Mouse (Mus musculus): ENCODE results near the gene Ube2l3. TPM values are rescaled to one million over a fixed set of nuclear protein-coding genes. Genes with fewer than 3 reads are reported as not detected.

Ube2l3 gene
- polyA plus RNA-seq, 1 experiment, result 73.6 TPM

DNA sequence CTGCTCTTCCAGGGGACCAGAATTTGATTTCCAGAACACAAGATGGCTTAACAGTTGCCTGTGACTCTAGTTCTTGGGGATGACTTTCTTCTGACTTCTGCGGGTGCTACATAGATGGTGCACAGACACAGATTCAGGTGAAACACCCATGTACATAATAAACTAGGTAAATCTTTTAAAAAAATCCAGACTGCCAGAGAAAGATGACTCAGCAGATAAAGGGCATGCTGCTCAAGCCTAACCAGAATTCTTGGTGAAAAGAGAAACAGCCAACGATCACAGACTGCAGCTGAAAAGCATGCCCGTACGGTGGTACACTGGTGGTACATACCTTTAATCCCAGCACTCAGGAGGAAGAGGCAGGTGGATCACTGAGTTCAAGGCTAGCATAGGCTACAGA lies 8.6 kb downstream of the Ube2l3 start:
- no peaks in the 10 kb centered on the region; the same call in 1 of the 2 replicates for H3K4me1 ChIP-seq (ENCODE audit: control insufficient read depth, insufficient read depth, low read length)
- TF ChIP-seq CTCF (conservative IDR thresholded peaks at IDR 0.05; ENCODE audit: insufficient read depth, insufficient read length, low read depth, low read length) (no peak), POLR2A (IDR thresholded peaks at IDR 0.05; ENCODE audit: low read depth, low read length) (no peak)
- no peak overlapping the region for H3K4me3 ChIP-seq (ENCODE audit: insufficient read depth, low read depth, low read length)
- no peak for DNase-seq
- no peaks in the 10 kb centered on the region for H3K27me3 ChIP-seq (replicated peaks; ENCODE audit: control insufficient read depth, insufficient read depth, low read length)
- 66% methylated on average over 4 of the region's 4 CpGs for WGBS
- no peak overlapping the region for H3K27ac ChIP-seq (ENCODE audit: insufficient read depth, low read depth, low read length)
- H3K36me3 ChIP-seq (ENCODE audit: control insufficient read depth, insufficient read depth, low read length), result no peaks in the 10 kb centered on the region

DNA sequence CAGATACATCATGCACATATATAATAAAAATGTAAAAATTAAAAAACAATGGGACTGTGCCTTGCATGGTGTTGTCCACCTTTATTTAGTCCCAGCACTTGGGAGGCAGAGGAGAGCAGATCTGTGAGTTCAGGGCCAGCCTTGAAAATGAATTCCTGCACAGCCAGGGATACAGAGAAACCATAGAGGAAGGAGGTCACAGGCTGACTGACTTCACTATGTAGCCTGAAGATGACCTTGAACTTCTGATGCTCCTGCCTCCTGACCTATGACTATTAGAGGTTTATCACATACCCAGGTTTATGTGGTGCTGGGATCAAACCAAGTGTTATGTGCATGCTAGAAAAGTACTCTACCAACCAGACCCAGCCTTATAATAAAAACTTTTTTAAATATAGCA lies 17.0 kb downstream of the Ube2l3 start:
- H3K4me3 ChIP-seq (ENCODE audit: insufficient read depth, low read depth, low read length), result no peak overlapping the region
- no peak for DNase-seq
- TF ChIP-seq CTCF (conservative IDR thresholded peaks at IDR 0.05; ENCODE audit: insufficient read depth, insufficient read length, low read depth, low read length), result no peak
- TF ChIP-seq POLR2A (IDR thresholded peaks at IDR 0.05; ENCODE audit: low read depth, low read length), result no peak
- no peak overlapping the region for H3K27ac ChIP-seq (ENCODE audit: insufficient read depth, low read depth, low read length)
- no peaks in the 10 kb centered on the region for H3K36me3 ChIP-seq (ENCODE audit: control insufficient read depth, insufficient read depth, low read length)
- no peaks in the 10 kb centered on the region for H3K27me3 ChIP-seq (replicated peaks; ENCODE audit: control insufficient read depth, insufficient read depth, low read length)
- peaks cover 4% of the 10 kb centered on the region; the same call in 1 of the 2 replicates for H3K4me1 ChIP-seq (ENCODE audit: control insufficient read depth, insufficient read depth, low read length)

DNA sequence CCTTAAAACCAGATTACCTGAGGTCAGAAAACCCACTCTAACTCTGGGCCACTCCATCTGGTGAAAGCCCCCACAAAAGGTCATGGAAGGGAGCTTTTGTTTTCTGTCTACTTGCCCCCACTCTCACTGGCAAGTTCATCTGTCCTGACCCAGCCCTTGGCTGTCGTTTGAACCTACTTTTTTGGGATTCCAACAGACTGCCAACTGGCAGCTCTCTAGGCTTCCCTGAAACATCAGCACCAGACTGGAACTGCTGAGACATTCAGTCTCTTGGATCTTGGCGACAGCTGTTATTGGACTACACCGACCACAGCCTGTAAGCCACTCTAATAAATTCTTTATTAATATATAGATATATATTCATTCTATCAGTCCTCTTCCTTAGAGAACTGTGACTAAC lies 19.4 kb downstream of the Ube2l3 start:
- Histone ChIP-seq H3K27me3 (replicated peaks; ENCODE audit: control insufficient read depth, insufficient read depth, low read length) (no peaks in the 10 kb centered on the region), H3K27ac (ENCODE audit: insufficient read depth, low read depth, low read length) (no peak overlapping the region), H3K4me3 (ENCODE audit: insufficient read depth, low read depth, low read length) (no peak overlapping the region), H3K36me3 (ENCODE audit: control insufficient read depth, insufficient read depth, low read length) (no peaks in the 10 kb centered on the region), H3K4me1 (ENCODE audit: control insufficient read depth, insufficient read depth, low read length) (peaks cover 4% of the 10 kb centered on the region; the same call in 1 of the 2 replicates)
- no peak for DNase-seq
- TF ChIP-seq CTCF (conservative IDR thresholded peaks at IDR 0.05; ENCODE audit: insufficient read depth, insufficient read length, low read depth, low read length), result no peak
- TF ChIP-seq POLR2A (IDR thresholded peaks at IDR 0.05; ENCODE audit: low read depth, low read length), result no peak
- 59% methylated on average over 3 of the region's 3 CpGs for WGBS

DNA sequence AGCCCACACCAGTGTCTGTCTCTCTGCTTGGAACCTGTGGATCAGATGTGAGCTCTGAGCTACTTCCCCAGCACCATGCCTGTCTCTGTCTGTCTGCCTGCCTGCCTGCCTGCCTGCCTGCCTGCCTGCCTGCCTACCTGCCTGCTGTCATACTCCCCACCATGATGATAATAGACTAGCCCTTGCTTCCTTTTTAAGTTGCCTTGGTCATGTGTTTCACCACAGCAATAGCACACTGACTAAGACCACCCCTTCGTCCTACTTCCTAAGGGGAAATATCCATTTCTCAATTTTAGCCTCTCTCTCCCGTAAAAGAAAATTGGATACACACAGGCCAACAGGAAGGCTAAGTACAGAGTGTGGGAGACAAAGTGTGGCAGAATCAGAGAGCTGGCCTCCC lies 20.3 kb downstream of the Ube2l3 start:
- TF ChIP-seq CTCF (conservative IDR thresholded peaks at IDR 0.05; ENCODE audit: insufficient read depth, insufficient read length, low read depth, low read length) (no peak), POLR2A (IDR thresholded peaks at IDR 0.05; ENCODE audit: low read depth, low read length) (no peak)
- Histone ChIP-seq H3K4me1 (ENCODE audit: control insufficient read depth, insufficient read depth, low read length) (peaks cover 4% of the 10 kb centered on the region; the same call in 1 of the 2 replicates), H3K27me3 (replicated peaks; ENCODE audit: control insufficient read depth, insufficient read depth, low read length) (no peaks in the 10 kb centered on the region), H3K27ac (ENCODE audit: insufficient read depth, low read depth, low read length) (no peak overlapping the region), H3K36me3 (ENCODE audit: control insufficient read depth, insufficient read depth, low read length) (no peaks in the 10 kb centered on the region), H3K4me3 (ENCODE audit: insufficient read depth, low read depth, low read length) (no peak overlapping the region)
- WGBS, result 57% methylated on average over 2 of the region's 2 CpGs
- no peak for DNase-seq

DNA sequence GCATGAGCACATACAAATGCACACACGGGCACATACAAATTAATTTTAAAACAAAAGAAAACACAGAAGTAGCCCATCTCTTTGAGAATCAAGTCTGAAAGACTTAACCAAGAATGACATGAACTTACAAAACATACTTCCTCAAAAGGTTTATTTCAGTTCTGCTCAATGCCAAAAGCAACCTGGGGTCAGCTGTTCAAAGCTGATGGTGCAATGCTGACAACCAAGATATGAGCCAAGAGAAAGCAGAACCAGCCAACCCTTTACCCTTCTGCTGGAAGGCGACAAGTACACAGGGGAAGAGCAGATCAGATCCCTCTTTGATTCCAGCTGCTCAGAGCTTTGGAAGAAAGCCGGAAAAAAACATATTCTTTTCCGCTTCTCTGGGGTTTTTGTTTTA lies 21.1 kb downstream of the Ube2l3 start:
- Histone ChIP-seq H3K4me1 (ENCODE audit: control insufficient read depth, insufficient read depth, low read length) (peaks cover 4% of the 10 kb centered on the region; the same call in 1 of the 2 replicates), H3K27me3 (replicated peaks; ENCODE audit: control insufficient read depth, insufficient read depth, low read length) (no peaks in the 10 kb centered on the region), H3K36me3 (ENCODE audit: control insufficient read depth, insufficient read depth, low read length) (no peaks in the 10 kb centered on the region), H3K27ac (ENCODE audit: insufficient read depth, low read depth, low read length) (no peak overlapping the region), H3K4me3 (ENCODE audit: insufficient read depth, low read depth, low read length) (no peak overlapping the region)
- 77% methylated on average over 4 of the region's 4 CpGs for WGBS
- DNase-seq, result peak; percentile 28
- TF ChIP-seq CTCF (conservative IDR thresholded peaks at IDR 0.05; ENCODE audit: insufficient read depth, insufficient read length, low read depth, low read length), result no peak

DNA sequence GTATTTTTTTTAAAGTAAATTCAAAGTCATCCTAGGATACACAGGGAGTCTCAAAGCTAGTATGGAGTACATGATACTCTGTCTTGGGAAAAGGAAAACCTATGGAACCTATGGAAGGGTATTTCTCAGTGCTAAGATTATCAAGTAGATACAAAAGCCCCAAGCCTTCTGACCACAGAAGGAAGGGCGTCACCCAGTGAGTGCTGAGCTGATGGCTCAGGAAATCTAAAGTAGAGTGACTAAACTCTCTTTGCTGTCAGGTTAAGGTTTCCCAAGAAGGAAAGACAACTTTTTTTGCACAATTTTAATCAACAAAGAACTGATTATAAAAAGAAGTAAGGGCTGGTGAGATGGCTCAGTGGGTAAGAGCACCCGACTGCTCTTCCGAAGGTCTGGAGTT lies 22.7 kb downstream of the Ube2l3 start:
- Histone ChIP-seq H3K4me1 (ENCODE audit: control insufficient read depth, insufficient read depth, low read length) (peaks cover 4% of the 10 kb centered on the region; the same call in 1 of the 2 replicates), H3K27me3 (replicated peaks; ENCODE audit: control insufficient read depth, insufficient read depth, low read length) (no peaks in the 10 kb centered on the region), H3K27ac (ENCODE audit: insufficient read depth, low read depth, low read length) (no peak overlapping the region), H3K36me3 (ENCODE audit: control insufficient read depth, insufficient read depth, low read length) (no peaks in the 10 kb centered on the region; the same call in 1 of the 2 replicates), H3K4me3 (ENCODE audit: insufficient read depth, low read depth, low read length) (no peak overlapping the region)
- 96% methylated on average over 3 of the region's 3 CpGs for WGBS
- TF ChIP-seq CTCF (conservative IDR thresholded peaks at IDR 0.05; ENCODE audit: insufficient read depth, insufficient read length, low read depth, low read length), result no peak
- no peak for TF ChIP-seq POLR2A (IDR thresholded peaks at IDR 0.05; ENCODE audit: low read depth, low read length)
- DNase-seq, result no peak

DNA sequence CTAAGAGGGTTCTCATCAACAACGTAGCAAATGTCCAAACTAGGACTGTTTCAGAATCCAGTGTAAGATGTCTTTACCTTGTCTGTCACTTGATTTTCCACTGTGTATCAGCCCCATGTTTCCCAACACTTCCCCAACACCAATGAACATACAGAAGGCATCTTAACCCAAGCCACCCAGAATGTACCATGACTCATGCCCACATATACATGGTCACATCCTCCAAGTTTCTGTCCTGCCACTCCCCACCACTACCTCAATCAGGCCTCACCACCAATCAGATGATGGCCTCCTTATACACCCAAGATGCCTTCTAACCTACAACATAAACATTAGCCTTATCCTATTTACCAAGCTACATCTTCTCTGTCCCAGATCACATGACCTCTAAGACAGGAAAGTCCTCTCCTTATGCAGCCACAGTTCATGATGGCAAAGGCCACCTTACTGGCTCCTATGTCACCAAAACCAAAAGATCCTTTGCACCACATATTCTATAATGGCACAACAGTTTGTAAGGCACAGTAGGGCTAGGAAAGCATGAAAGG lies 24.8 kb downstream of the Ube2l3 start:
- H3K4me1 ChIP-seq (ENCODE audit: control insufficient read depth, insufficient read depth, low read length), result peaks cover 4% of the 10 kb centered on the region; the same call in 1 of the 2 replicates
- TF ChIP-seq CTCF (conservative IDR thresholded peaks at IDR 0.05; ENCODE audit: insufficient read depth, insufficient read length, low read depth, low read length) (no peak), POLR2A (IDR thresholded peaks at IDR 0.05; ENCODE audit: low read depth, low read length) (no peak)
- H3K36me3 ChIP-seq (ENCODE audit: control insufficient read depth, insufficient read depth, low read length), result peaks cover 2% of the 10 kb centered on the region
- H3K4me3 ChIP-seq (ENCODE audit: insufficient read depth, low read depth, low read length), result no peak overlapping the region
- WGBS, result 94% methylated on average over 1 of the region's 1 CpGs
- DNase-seq, result no peak
- H3K27me3 ChIP-seq (replicated peaks; ENCODE audit: control insufficient read depth, insufficient read depth, low read length), result no peaks in the 10 kb centered on the region
- H3K27ac ChIP-seq (ENCODE audit: insufficient read depth, low read depth, low read length), result no peak overlapping the region

All from kidney, adult 2 months (tissue).